Mouse (Mus musculus) lung, postnatal 25 days (tissue): ENCODE data around the gene Sema5a.

Experiments
- DNase-seq: peaks from one replicate; pipeline ENCODE4 v3.0.0; 2022; ENCODE audit warnings: low spot score

Gene Sema5a

DNA sequence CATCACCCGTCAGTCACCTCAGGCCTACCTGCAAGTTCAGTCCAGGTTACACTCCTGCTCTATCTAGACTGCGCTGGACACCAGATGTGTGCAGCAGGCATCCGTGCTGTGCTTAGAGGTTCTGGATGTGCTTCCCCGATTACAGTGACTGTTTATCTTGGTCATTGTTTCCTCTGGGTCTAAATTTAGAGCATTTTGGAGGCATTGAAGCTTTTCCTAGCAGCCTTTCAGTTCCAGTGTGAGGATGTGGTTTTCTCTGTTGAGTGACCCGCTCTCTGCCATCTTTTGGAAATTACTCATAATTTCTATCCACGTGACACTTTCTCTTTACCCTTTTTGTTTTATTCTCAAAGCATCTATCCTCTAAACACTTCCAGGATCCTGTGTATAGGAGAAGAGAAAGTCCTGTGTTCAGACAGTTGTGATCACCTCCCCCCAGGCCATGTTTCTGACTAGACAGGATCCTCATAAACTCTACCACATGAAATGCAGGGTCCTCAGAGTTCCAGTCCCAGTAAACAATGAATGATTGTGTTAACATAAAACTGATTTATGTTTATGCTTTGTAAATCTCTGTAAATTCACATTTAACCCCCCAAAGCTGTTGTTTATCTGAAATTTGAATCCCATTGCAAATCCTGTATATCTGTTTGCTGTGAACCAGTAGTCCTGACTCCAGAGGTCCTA lies 62.1 kb downstream of the Sema5a start:
- DNase-seq, result no peak

DNA sequence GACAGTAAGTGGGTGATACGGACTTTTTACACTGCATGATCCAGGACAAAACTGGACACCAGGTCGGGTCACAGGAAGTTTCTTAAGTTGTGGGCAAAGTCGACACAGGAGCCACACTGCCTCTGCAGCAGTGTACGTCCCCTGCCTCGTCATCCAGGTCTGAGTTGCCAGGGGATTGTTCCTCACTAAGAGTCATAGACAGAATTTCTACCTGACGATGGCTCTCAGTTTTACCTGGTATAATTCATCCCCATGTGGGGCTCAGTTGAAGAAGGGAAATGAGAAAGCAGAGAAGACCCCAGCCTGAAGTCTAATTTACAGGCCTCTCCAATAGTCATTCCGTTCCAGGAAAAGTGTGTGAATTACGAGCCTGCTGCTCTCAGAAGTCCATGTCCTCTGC lies 66.2 kb downstream of the Sema5a start:
- no peak for DNase-seq

DNA sequence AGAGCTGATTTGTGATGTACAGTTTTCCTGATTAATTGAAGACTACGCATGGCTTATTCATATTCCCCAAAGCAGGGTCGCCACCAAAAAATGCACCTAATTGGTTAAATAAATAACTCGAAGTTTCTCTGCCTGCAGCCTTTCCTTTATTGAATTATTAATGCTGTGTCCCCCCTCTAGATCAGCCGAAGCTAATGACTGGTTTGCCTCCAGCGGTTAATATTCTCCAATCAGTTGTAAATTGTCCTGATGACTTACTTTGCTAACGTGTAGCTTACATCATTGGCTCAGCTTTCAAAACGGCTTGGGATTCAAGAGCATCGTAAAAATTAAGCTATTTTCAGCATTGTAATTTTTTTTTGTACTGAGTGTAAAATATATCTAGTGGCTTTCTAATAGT lies 66.7 kb downstream of the Sema5a start:
- no peak for DNase-seq

DNA sequence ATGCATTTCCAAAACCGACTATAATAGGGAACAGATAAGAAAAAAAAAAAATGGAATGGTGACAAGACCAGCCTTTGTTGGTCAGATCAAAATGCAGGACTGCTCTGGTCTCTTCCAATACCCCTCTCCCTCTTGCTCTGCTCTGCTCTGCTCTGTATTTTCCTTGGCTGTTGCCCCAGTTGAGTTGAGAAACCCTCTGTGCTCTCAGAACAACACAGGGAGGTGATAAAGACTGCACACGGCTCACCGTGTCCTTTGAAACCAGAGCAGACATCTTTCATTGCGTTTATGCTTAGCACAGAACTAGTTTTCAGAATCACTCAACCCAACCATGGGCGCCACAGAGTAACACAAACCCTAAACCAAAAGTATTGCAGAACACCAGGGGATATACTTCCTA lies 72.5 kb downstream of the Sema5a start:
- DNase-seq, result no peak

DNA sequence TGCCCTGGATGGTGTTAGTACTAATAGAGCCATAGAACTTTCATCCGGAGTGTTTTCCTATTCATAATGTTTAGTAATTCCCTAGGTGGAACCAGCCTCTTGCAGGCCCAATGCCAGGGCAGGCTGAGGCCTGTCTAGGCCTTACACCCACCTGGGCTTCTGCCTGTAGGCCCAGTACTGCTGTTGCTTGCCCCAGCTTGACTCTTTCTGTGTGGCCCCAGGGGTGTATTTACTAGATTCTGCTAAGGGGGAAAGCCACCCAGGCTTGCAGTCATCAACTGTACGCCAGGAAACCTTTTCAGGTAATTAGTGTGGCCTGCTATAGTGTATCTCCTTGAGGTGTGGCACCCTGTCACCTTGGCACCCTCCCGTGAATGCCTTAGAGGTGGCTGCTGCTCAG lies 76.1 kb downstream of the Sema5a start:
- DNase-seq, result no peak

DNA sequence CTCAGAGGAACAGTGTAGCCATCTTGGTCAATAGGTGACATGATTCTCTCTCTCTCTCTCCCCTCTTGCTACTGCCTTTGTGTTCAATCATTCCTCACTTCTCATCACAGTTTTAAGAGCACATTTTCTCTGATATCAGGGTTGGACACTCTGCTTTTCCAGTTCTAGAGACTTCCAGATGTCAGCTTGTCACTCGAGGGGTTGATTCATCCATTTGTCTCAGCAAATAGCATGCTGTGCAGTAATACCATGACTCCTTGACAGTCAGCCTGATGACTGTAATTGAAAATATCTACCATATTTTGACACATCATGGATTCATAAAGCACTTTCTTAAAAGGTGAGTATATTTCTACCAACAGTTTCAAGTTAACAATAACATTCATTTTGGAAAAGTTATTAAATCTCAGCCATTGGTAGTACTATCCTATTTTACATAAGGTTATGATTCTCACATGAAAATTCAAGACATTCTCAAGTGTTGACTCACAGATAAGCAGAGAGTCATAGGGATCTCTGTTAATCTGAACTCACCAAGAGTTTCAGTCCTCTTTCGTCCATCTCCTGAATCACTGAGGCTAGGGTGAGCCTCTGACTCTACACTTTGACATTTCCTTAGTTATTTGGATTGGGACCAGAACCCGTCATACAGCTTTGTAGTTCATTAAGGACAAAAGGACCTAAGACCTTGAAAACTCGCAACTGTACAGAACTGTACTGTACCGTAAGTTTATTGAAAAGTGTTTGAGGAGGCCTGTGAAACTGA lies 78.0 kb downstream of the Sema5a start:
- no peak for DNase-seq

DNA sequence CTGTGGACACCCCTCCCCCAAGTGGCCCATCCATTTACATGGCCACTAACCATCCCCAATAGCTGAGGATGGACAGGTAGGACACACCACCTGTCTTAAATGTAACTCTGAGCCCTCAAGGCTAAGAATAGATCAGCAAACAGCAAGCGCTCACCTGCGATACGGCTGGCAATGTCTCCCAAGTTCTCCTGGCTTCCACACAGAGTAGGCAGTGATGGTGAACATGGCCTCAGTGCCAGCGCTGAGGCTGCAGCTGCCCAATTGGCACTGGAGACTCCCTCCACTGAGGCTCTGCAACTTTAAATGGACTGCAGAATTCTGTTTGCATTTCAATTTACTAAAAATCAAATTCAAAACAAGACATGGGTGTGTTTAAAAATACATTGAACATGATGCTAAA lies 78.6 kb downstream of the Sema5a start:
- DNase-seq, result no peak

DNA sequence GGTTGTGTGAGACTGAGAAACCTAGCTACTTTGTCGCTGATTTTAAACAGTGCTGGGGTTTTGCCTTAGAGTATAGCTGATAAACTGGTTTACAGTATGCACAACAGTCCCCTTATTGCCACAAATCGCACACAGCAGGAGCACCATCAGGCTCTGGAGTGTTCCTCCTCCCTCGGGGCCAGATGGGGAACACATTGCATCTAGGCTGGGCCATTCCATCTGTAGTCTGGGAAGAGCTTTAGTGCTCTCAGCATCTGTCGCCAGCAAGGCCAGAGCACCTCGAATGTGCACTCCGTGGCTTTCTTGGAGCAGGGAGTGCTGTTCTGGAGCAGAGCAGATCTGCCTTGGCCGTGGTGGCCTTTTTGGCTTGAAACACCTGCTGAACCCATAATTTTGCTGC lies 79.5 kb downstream of the Sema5a start:
- no peak for DNase-seq

DNA sequence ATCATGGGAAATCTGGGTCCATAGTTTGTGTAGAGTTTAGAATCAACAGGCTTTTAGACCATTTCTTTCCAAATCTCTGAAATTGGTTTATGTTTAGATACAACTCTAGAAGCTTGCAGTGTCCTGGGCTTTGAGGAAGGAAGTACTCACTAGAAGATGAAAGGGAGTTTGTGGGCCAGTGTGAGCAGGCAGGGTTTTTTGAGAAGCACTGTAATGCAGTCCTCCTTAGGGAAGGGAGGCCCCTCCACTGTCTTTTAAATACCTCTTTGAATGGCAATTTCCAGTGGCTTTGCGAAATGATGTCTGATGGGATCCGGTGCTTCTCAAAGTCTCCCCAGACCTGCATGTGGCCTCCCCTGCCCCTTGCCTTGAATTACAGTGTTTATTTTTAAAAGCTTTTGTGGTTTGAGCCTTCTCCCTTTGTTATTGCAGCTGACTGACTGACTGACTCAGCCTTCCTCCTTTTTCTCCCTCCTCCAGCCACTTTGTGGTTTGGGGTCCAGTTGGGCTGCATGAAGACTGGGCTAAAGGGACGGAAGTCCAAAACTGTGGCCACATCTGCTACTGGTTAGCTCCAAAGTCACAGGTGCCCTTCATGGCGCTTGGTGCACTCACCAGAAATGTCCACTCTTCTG lies 83.9 kb downstream of the Sema5a start:
- DNase-seq, result no peak

DNA sequence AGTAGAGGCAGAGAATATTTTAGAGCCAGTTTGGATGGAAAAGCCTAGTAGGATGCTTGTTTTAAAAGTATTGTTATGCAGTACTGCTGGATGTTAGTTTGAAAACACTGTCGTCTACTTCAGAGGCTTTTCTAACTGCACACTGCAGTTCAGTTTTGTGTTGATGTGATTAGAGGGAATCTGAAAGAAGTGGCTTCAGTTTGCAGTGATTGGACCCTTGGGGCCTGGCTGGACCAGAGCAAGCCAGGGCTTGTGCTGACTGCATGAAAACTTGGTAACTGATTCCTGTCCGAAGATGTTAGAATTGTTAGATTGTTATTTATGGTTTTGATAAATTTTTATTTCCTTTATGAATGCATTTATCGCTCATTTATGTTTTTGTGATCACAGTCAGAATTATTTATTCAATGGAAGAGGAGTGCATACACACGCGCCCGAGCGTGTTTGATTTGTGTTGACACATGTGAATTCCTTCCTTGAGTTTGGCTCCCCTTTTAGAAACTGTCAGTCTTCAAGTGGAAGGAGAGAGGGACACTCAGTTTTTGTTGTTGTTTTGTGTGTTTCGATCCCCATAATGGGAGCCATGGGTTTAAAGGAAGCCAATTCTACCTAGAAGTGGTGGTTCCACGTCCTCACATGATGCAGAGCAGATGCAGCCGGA lies 85.2 kb downstream of the Sema5a start:
- no peak for DNase-seq

DNA sequence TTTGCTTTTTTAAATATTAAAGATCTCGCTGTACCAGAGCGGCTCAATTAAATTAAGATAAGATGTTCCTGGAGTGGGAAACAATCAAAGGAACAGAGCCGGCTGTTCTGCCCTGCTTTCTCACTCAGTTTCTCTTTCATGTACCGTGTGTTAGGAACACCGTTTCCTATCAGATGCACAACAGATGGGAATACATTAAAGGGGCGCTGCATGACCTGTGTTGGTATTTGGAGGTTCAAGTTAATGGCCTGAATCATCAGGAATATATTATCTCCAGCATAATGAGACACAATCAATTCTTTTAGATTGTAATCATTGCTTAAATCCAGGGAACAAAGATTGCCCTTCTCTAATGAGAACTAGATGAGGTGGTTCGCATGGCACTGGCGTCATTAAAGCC lies 85.8 kb downstream of the Sema5a start:
- no peak for DNase-seq

DNA sequence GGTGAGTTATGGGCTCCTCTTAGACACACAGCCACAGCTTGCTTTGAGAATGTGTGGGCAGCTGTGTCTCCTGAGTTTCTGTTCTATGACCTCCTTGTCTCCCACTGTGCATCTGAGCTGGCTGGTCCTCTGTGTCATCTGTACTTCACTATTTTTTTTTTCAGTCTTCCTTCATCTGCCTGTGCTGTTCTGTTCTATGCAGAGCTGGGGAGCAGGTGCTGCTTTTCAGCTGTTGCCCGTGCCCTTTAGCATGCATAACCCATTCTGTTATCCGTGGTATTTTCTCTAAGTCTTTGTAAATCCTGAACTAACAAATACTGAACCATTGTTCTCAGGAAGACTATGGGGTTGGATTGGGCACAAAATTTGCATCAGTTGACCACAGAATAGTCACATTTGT lies 86.4 kb downstream of the Sema5a start:
- DNase-seq, result no peak

DNA sequence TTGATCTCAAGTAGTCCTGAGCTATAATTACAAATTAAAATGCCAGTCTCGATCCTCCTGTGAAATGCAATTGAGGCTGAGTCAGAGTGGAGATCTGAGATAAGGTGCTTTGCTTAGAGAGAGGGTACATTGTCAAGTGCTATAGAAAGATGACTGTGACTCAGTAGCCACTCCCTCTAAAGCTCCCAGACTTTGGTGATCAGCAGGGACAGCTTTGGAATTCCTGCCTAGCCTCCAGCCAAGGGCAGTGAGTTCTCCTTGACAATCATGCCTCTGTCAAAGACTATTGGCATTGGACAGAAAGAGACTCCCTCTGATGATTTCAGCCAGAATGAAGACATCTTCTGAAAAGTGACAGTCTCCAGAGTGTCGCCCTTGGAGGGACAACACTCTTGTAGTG lies 88.8 kb downstream of the Sema5a start:
- DNase-seq, result no peak

DNA sequence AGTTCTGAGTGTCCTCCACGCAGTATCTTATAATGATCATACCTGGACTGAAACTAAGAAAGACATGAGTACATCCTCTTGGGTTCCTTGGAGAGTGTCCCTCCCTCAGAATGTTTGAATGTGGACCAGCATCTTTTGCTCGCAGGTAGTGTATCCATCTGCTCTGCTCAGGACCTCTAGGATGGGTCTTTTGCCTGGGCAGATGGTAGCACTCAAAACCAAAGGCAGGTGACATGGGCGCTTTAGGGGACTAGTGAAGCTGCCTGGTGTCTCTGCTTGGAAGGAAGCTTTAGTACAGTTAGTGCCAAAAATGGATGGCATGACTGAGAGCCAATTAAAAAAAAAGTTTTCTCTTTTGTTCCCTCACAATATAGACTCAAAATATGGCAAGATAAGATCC lies 93.2 kb downstream of the Sema5a start:
- DNase-seq, result no peak

DNA sequence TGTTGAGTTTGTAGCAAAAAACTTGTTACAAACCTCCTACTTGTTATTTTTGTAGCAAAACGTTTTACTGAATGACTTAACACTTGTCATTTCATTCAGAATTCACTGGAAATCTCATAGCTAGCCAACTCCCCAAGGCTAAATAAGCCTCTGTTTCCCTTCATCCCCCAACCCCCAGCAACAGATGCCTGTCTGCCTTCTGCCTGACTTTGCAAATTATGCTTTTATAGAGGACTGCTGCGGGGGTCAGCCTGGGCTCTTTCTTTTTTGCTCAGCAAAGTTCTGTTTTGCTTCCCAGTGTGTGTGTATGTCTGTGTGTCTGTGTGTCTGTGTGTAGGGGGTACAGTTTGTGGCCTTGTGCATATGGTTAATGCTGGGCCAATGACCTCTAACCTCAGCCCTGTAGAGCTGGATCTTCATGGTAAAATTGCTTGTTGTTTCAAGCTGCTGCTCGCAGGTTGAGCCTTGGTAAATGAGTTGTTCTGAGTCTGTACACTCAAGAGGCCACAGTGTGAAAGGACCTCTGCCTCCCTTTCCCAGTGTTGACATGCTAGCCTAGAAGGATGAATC lies 94.2 kb downstream of the Sema5a start:
- DNase-seq, result no peak

DNA sequence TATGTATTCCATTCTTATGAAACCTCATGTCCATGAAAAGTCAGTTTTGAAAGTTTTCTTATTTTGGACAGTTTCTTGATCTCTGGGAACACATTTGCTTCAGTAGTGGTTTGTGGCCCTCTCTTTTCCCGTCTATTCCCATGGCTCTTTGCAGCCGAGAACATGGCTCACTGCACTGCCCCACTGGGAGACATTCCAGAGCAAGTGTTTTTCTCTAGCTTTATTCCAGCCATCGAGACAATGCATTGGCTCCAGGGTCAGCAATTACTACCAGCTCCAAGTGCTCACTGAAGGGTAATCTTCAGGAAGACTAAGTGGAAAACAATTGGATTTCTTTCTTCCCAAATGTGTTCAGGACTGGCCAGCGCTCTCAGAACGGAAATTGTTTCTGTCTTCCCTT lies 94.8 kb downstream of the Sema5a start:
- no peak for DNase-seq

DNA sequence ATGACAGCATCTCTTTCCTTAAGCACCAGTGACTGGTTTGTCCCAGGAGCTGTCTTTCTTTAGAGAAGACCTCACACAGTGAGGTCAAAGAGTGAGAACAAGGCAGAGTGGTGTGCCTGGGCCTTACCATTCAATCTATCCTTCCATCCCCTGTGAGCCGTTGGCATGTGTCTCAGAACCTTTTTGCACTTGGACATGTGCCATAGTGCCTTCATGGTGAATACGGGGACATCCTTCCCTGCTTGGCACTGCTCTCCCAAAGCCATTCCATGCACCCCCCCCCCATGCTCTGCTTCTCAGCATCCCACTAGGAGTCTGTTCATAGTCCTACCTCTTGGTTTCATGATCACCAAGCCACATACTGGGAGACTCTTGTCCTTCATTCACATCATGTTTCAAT lies 96.8 kb downstream of the Sema5a start:
- no peak for DNase-seq

DNA sequence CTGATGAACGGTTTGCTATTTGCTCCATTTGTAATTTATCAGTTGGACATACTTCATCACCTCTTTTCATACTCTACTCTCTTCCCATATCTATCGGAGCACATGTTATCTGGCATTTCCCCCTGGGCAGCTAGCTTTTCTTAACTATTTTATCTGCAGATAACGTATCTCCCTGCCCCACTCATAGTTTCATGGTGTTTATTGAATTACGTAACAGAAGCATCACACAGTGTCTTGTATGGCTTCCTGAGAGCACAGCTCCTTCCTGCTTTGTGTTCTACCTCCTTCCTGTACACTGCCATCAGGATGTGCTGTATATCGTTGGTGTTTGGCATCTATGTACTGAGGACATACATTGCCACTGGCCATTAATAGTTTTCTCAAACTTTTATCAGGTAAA lies 98.9 kb downstream of the Sema5a start:
- no peak for DNase-seq

DNA sequence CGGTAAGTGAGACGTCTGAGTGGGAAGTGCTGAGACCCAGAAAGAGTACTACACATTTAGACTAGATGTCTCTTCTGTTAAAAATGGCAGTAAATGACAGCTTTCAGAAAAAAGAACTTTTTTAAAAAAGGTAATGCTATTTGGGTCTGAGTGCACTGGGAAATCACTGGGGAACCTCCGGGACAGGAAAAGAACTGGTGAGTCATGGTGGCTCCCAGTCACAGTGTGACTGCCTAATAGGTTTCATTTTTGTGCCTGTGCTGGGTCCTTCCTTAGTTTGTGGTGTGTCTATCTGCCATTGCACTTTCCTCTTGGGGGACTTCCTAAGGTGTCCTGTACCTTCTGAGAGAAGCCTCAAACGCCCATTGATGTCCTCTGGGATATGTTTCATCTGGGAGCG lies 102.7 kb downstream of the Sema5a start:
- DNase-seq, result no peak

DNA sequence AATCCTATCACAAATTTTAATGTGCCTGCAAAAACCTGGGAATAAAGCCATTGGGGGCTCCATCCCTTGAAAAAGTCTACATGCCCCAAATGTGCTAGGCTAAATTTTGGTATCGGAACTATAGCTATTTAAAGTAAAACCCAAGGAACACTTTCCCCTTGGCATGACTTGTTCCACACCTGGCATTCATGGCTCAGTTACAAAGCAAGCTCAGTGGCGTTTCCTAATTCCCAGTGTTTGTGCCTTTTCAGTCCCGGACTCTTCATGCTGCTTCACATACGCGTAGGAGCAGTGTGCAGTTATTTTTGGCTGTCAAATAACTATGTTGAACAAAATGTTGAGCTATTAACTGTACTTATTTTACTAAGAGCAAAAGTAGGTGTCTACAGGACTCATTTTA lies 104.7 kb downstream of the Sema5a start:
- no peak for DNase-seq

DNA sequence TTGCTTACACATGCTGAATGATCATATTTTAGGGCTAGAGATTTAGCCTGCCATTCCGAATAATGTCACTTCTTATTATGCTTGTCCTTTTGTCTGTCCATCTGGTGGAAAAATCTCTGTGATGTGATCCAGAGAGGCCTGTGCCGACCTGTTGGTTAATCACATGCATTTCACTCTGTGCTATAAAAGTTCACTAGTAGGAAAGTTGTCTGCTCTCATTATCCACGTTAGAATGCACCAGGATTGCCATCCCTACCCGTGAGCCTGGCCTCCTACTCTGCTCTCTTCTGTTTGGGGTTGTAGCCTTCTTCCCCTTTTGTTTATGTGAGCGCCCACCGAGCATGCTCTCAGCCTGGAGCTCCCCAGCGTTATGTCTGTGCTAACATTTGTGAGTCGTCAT lies 108.4 kb downstream of the Sema5a start:
- DNase-seq, result no peak

DNA sequence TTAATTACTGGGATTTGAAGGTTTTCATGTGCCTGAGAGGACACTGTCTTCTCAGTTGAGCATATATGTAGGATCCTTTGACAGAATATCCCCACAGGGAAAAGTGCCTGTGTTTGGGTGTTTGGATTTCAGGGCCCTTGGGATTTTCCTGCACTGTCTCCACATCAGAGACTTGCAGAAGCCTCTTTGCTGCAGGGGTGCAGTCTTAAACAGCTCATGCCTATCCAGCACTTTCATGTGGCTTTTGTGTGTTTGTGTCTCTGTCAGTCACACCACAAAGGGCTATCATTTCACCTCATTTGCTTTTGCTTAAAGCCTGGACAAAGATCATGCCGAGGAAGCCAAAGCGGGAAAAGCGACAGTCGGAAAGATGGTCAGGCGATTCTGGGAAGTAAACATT lies 108.9 kb downstream of the Sema5a start:
- DNase-seq, result no peak

DNA sequence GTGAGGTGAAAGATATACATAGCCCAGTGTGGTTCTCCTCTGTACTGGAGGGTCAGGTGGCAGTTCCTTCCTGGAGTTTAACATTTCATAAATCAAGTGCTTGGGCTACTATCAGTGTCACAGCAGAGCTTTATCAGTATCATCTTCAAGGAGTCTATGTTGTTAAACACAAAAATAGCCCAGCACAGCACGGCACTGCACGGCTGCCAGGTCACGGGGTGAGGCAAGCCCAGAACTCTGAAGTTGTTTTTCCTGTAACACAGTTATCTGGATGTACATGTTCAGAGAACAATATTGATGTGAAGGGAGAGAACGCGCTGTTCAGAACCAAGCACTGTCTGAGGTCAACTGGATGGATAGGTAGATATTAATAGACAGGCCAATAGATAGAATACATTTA lies 112.2 kb downstream of the Sema5a start:
- DNase-seq, result peak; percentile 17
